Mouse (Mus musculus) olfactory bulb, adult 2 months (tissue): ENCODE data around the gene Tmem92.

ENCODE experiments used
- CTCF ChIP-seq: fragments of 200-500 bp; IDR thresholded peaks from 2 replicates; pipeline ENCODE4 v1.5.1; 2012; ENCODE audit warnings: low read depth, mild to moderate bottlenecking, low read length, moderate library complexity; ENCODE audit not compliant: insufficient read depth
- POLR2A ChIP-seq: fragments of 200-500 bp; IDR thresholded peaks from 2 replicates; pipeline ENCODE4 v1.6.1; 2012; ENCODE audit warnings: mild to moderate bottlenecking, low read depth, low read length, moderate library complexity; ENCODE audit not compliant: insufficient read depth

- no peak for TF ChIP-seq CTCF
- no peak for TF ChIP-seq POLR2A
These were observed 46.8 kb downstream of the Tmem92 start for GRCm38 (mm10) chr11:94735746-94736145.
